Mouse (Mus musculus): ENCODE measurements around the gene Slc10a7. TPM values are rescaled to one million over a fixed set of nuclear protein-coding genes. Genes with fewer than 3 reads are reported as not detected.

The Slc10a7 gene
- total RNA-seq, 2 experiments from 2014 or later = 14.4 to 15.9 TPM

- DNase-seq (ENCODE audit: low spot score in 2 of 2) = no peak
Measured at GRCm38 (mm10) chr8:78732995-78733512, 223.9 kb downstream of the Slc10a7 start.

DNA sequence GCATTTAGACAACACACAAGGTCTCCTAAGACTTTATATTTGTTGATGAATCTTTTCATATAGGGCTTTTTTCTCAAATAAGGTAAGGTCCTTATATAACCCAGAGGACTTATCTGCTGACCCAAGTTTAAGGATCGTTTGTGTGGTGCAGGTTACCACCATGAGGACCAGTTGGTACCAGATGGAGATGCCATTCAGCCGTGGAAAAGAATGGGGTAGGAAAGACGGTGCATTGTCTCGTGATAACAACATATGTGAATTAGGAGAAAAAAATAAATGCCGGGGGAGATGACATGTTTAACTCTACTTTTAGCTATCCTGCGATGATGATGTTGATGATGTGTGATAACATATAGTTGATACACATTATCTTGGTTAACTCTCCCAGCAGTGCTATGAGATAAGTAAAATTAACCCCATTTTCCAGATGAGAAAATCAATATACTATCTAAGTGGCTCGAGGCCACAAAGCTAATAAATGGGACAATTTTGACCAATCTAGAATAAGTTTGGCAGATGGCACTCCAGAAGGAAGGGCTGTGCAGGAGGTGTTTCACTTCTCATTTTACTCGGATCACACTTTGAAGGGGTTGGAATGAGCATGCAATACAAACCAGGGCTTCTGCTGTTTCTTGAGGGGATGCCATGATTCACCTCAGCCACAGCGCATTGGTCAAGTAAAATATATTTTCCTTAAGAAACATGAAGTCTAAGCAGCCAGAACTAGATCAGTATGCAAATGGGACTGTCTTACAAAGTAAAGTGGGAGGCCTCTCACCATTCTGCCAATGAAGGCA lies 225.8 kb downstream of the Slc10a7 start:
- DNase-seq (ENCODE audit: low spot score in 2 of 2) = no peak

GRCm38 (mm10) chr8:78738304-78738703 lies 229.2 kb downstream of the Slc10a7 start:
- DNase-seq (ENCODE audit: low spot score in 2 of 2) = no peak

DNA sequence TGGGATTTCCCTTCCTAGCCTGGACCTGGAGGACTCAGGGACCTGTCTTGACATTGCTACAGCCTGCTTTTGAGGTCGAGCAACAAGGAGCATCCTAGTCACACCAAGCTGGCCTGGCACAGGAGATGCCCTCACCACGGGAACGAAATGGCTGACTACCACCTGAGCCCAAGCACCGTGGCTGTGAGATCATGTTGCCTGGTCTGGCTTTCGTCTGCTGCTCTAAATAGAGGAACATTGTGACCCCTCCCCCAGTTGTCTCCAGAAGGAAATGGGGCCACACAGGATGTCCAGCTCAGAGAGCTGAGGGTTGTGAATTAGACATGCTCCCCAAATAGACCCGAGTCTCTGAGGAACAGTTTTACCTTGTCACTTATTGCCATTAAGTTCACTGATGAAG lies 231.8 kb downstream of the Slc10a7 start:
- DNase-seq (ENCODE audit: low spot score in 2 of 2) = no peak

- DNase-seq (ENCODE audit: low spot score in 2 of 2) = no peak
Measured at GRCm38 (mm10) chr8:78741496-78741895, 232.3 kb downstream of the Slc10a7 start.

DNA sequence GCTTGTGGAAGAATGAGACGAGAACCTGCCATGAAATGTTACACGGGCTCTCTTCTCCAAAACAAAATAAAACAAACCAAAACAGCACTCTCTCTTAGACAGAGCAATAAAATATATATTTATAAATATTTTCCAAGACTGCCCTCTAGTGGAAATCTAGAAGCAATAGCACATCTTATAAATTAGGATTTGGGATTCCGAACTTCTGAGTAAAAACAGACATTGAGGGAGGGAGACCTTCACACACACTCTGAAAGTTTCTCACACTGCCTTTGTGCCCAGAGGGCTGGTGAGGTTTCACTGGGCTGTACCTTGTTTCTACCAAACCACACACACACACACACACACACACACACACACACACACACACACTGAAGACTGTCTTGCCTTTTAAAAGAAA lies 232.8 kb downstream of the Slc10a7 start:
- DNase-seq (ENCODE audit: low spot score in 2 of 2) = no peak

- DNase-seq (ENCODE audit: low spot score in 2 of 2) = peak; percentile 80 to 82
Measured at GRCm38 (mm10) chr8:78742453-78742852, 233.3 kb downstream of the Slc10a7 start.

GRCm38 (mm10) chr8:78747052-78747451 lies 237.9 kb downstream of the Slc10a7 start:
- no peak for DNase-seq (ENCODE audit: low spot score in 2 of 2)

DNA sequence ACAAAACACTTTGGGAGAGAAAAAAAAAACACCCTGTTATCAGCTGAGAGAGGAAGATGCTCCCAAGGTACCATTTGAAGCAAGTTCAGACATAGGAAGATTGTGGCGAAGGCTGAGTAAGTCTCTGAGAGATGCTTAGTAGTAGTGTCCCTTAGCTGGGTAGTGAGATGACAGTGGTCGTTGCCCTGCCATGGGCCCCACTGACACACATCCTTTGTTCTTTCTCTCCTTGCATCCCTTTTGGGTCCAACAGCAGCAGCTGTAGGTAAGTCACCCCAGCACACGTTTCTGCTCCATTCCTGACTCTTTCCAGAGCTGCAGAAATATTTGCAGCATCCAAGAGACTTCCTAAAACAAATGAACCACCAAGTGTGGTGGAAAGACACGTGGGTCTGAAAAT lies 239.6 kb downstream of the Slc10a7 start:
- DNase-seq (ENCODE audit: low spot score in 2 of 2) = no peak

GRCm38 (mm10) chr8:78749861-78750825 lies 241.0 kb downstream of the Slc10a7 start:
- no peak for DNase-seq (ENCODE audit: low spot score in 2 of 2)

- no peak for DNase-seq (ENCODE audit: low spot score in 2 of 2)
Measured at GRCm38 (mm10) chr8:78751151-78751550, 242.0 kb downstream of the Slc10a7 start.

- DNase-seq (ENCODE audit: low spot score in 2 of 2) = no peak
Measured at GRCm38 (mm10) chr8:78754986-78755385, 245.8 kb downstream of the Slc10a7 start.

- DNase-seq (ENCODE audit: low spot score in 2 of 2) = no peak
Measured at GRCm38 (mm10) chr8:78759139-78759538, 250.0 kb downstream of the Slc10a7 start.

DNA sequence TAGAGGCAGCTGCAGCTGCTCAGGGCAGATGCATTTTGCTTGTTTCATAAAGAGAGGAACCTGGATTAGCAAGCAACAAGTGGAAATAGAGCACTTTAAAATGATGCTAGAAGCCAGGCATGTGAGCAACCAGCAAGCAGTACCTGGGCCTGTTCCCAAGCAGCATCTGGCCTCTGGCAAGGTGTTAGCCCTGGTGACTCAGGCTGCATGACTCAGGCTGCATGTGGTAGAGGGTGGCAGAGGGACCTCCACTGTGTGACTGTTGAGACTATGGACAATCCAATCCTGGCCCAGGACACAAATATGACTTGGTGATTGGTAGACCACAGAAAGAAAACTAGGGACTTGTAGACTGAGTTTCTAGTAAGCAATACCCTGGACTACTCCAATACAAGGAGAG lies 255.8 kb downstream of the Slc10a7 start:
- DNase-seq (ENCODE audit: low spot score in 2 of 2) = no peak

DNA sequence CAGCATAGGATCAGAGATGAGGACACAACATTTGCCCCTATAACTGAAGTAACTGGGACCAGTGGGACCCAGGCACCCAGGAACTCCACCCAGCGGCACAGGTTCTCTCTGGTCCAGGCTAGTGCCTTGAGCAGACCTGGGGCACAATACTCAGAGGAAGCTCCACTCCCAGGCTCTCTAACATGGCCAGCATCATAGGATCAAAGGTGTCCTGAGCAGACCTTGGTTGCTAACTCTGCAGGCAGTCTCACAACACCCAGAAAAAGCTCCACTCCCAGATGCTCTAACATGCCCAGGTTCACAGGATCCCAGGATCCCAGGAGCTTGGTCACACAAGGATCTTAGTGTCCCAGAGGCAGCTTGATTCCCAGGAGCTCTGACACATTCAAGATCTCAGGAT lies 256.4 kb downstream of the Slc10a7 start:
- DNase-seq (ENCODE audit: low spot score in 2 of 2) = no peak

DNA sequence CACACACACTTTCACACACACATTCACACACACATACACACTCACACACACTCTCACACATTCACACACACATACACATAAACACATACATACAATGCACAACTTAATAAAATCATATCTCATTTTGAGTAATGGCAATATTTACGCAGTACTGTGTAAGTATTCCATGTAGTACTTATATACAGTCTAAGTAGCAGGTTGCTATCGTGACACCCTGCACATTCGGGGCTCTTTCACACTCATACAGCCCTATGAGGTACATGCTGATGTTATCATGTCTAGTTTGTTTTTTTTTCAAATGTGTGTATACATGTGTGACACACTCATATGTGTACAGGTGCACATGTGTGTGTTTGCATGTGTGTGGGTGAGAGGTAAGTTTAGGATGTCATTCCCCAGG lies 261.4 kb downstream of the Slc10a7 start:
- DNase-seq (ENCODE audit: low spot score in 2 of 2) = no peak

DNA sequence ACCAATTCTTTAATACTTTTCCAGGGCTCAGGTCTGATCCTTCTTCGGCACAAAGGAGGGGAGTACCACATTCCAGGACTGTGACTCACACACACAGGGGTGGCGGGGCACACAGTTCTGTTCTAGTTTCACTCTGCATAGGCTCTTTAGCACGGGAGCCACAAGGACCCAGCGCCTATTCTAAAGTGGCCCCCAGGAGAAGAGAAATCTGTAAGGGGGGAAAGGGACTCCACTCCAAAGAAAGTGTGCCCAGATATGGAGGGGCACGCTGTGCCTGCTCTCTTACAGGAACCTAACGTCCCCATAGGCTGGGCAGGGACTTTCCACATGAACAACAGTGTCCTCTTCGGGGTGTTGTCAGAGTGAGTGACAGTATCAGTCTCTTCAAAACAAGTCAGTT lies 262.1 kb downstream of the Slc10a7 start:
- DNase-seq (ENCODE audit: low spot score in 2 of 2) = no peak

- no peak for DNase-seq (ENCODE audit: low spot score in 2 of 2)
Measured at GRCm38 (mm10) chr8:78776816-78777215, 267.7 kb downstream of the Slc10a7 start.

Data from adrenal gland, adult 18-20 months (tissue).